Mouse (Mus musculus) MEL-GATA-1-ER (cell line): Measurements from ENCODE around the gene Otop3.

Source experiments
- DNase-seq: peaks from one replicate; pipeline ENCODE4 v3.0.0-alpha.2; 2012; ENCODE audit warnings: low read depth; ENCODE audit errors: extremely low read depth

Otop3 gene

DNA sequence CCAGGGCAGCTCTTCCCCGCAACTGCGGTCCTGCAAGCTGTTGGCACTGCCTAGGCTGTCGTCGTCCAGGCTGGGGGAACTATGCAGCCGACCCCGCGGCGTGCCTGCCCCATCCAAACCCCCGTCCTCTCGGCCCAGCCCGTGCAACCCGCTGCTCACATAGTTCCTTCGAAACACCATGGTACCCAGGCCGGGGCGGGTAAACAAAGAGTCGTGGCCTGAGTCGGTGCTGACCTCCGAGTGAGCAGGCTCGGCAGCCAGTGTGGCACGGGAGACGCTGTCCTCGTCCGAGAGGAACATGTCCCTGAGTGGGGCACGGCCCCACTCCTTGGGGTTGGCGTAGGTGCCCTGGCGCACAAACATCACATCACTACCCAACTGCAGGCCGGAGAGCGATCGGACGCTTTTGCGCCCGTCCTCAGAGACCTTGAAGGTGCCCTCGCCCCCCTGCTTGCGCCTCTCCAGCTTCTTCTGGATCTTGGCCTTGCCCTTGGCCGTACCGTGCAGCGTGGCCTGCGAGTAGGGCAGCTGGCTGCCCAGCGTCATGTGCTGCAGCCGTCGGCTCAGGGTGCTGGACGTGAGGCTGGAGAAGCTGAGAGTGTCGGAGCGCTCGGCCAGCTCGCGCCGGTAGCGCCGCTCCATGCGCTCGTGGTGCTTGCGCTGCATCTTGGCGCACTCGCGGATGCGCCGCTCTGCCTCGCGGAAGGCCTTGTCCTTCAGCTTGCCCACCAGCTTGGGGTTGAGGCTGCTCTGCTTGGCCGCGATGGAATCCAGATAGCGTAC is 16.1 kb upstream of the Otop3 start:
- DNase-seq = no peak

GRCm38 (mm10) chr11:115319704-115320383 is 14.7 kb upstream of the Otop3 start:
- DNase-seq = no peak

- no peak for DNase-seq
Measured at GRCm38 (mm10) chr11:115321906-115322693, 12.4 kb upstream of the Otop3 start, which contains the start of gene Ush1g. Ush1g (minus strand) TSS chr11:115322041.

GRCm38 (mm10) chr11:115323354-115323753 is 11.2 kb upstream of the Otop3 start:
- DNase-seq = no peak

DNA sequence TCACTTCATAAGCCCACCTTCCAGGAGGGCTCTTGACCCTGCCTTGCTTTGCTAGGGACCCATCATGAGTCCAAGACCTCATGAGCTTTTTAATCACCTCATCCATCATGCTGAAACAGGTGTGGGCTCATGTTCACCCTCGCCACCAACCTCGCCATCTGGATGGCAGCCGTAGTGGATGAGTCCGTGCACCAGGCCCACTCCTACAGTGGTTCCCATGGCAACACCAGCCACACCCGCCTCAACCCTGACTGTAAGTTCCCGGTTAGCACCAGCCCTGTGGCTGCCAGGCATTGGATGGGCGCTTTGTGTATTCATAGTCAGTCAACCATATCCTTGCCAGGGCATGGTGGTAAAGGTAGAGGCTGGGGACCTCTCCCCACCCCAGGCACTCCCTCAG is 7.8 kb upstream of the Otop3 start:
- DNase-seq = no peak

DNA sequence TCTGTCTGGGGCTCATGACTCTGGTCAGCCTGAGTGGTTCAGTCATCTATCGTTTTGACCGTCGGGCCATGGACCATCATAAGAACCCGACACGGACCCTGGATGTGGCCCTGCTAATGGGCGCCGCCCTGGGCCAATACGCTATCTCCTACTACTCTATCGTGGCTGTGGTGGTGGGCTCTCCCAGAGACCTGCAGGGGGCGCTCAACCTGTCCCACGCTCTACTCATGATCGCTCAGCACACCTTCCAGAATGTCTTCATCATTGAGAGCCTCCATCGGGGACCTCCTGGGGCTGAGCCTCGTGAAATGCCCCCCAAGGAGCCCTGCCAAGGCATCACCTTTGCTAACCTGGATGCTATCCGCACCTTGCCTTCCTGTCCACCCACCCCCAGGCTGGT is 5.2 kb upstream of the Otop3 start:
- DNase-seq = no peak

DNA sequence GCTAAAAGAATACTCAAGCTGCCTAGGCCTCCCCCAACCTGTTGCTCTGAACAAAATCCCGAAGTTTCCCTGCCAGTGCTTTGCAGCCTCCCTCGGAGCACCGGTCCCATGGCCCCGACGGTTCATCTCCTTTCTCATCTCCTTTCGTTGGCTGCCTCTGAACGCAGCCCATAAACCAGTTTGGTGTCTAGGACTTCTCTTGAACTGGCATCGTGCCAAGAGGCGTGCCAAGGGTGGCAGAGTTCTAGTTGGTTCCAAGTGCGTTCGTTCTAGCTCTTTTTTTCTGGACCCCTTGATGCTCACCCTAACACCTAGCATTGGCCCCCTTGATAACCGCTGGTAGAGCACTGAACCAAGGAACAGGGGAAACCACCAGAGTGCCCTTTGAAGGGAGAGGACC is 692 bp downstream of the Otop3 start:
- no peak for DNase-seq

DNA sequence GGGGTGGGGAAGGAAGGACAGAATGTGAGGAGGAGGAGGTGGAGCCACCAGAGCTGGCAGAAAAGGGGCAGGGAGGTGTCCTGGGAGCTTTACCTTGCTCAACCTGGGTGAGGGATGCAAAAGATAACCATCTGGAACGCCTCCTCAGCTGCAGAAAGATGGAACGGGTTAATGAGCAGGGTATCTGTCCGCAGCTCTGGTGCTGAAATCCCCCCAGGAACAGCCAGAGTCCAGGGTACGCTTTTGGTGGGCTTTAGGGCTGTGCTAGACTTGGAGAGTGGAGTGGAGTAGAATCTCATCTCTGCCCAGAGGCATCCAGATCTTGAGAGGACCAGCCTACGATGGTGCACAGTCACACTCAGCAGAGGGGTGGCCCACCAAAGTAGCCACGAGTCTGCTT is 1.6 kb downstream of the Otop3 start:
- no peak for DNase-seq

DNA sequence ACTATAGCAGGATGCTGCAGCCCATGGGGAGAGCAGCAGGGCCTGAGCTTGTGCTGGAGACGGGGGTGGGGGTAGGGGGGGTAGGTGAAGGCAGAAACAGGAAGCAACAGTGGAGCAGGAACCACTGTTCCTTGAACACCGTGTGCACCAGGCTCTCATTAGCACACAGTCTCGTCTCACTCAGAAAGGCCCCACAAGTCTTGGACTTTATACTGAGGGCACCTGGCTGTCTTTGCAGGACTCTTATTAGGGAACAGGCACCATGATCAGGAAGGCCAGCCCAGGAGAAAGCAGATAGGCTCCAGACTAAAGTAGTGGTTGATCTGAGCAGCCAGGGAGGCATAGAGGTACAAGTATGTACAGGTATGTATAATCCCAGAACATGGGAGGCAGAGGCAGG is 2.8 kb downstream of the Otop3 start:
- DNase-seq = no peak

DNA sequence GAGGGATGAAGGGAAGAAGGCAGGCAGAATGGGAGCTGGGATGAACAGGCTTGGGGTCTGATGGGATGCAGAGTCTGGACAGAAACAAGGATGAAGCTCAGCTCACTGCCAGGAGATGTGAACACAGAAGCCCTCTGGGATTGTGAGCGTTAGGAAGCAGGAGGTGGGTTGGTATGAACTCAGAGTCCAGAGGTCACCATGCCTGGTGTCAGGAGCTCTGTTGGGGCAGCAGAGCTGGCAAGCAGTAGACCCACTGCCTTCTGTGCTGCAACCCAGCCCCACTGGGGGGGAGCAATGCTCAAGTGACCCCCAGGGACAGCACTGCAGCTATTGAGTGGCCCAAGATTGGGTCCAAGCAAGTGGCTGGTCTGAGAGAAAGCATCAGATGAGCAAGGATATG is 3.3 kb downstream of the Otop3 start:
- DNase-seq = no peak

- DNase-seq = no peak
Measured at GRCm38 (mm10) chr11:115341246-115341645, 6.7 kb downstream of the Otop3 start.

DNA sequence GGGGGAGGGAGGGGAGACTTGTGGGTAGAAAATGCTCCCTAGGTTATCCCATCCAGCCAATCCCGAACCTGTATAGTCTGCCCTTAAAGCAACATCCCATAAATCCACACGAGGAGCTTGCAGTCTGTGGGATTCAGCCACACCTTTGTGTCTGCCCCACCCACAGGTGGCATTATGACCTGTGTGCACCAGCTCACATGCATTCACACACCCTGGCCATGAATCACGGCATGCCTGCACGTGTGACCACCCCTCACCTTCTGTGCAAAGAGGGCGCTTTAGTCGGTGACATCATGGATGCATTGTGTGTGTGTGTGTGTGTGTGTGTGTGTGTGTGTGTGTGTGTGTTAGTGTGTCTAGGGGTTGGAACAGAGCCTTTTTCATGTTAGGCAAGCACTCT is 7.3 kb downstream of the Otop3 start:
- no peak for DNase-seq

GRCm38 (mm10) chr11:115344967-115345366 is 10.4 kb downstream of the Otop3 start:
- DNase-seq = no peak

GRCm38 (mm10) chr11:115345515-115345914 is 11.0 kb downstream of the Otop3 start:
- DNase-seq = no peak

DNA sequence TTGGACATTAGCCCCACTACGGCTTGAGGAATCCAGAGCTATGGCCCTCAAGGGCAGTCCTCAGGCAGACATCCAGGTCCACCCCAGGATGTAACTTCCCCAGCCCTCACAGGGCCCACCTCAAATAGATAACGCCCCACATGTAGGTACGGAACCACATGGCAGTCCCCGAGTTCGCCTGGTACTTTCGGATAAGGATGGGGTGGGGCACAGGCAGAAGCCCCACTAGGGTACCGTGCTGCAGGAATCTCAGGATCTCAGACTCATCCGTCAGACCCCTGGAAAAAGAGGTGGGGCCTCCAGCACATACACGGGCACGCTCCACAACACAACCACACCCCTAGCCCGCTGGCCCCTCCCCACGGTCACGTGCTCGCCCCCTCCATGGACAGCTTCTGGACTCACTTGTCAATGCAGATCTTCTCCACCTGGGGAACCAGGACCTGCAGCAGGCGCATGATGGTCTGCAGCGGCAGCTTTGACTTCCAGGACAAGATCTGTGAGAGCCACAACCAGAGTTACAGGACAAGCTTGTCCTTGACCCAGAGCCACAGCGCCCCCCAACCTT is 14.2 kb downstream of the Otop3 start:
- DNase-seq = peak; percentile 47

DNA sequence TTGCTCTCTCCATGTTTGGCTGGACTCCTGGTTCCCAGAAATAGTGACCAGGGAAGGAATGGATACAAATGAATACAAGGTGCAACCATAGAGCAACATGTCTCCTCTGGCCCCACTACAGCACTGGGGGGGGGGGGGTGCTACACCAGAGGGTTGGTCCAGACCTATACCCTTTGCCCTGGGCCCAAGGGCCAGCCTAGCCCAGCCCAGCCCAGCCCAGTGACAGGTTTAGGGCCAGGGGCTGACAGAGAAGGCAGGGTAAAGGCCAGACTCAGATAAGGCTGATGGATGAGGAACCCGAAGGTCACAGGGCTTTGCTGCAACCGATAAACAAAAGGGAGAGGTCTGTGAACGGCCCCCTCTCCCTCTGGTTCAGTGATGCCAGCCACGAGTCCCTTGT is 15.4 kb downstream of the Otop3 start:
- no peak for DNase-seq

DNA sequence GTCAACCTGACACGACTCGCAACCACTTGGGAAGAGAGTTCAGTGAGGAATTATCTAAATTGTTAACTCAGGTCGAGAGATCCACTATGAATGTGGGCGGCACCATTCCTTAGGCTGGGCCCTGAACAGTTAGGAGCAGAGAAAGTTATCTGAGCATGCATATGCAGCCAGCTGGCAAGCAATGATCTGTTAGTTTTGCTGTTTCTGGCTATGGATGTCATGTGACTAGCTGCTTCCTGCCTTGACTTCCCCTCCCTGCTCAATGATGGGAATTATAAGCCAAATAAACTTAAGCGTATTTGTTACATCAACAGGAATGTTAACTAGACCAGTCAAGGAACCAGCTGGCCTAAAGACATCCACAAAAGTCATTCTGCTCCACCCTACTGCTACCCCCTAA is 18.8 kb downstream of the Otop3 start:
- no peak for DNase-seq

DNA sequence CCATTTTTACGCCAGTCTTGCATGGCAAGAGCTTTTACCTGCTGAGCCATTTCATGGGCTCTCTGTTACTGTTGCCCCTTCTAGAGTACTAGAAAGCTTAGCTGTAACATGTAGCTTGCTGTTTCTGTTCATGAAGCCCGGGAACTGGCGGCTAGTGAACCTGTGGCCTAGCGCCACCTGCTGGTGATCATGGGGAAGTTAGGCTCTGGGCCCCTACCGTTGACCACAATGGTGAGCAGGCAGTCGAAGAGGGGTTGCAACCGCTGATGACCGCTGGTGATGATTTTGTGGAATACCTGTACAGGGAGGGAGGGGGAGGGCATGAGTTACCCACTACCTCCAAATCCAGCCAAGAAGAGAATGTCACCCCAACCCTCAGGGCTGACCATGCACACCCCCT is 19.7 kb downstream of the Otop3 start:
- DNase-seq = peak; percentile 49

DNA sequence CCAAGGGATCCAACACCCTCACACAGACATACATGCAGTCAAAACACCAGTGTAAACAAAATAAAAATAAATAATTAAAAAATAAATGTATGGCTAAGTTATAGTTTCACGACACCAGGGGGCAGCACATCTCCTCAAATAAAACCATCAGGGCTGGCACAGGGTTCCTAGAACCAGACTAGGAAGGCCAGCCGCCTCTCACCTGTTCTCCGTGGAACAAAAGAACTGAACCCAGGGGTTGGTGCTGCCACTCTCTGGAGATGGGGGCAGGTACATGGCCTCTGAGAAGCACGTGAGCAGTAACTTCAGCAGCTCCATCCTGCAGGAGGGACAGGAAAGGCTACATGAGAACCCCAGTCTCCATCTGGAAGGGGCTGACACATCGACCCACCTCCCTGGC is 23.9 kb downstream of the Otop3 start:
- DNase-seq = no peak

- no peak for DNase-seq
Measured at GRCm38 (mm10) chr11:115359293-115359692, 24.8 kb downstream of the Otop3 start.

DNA sequence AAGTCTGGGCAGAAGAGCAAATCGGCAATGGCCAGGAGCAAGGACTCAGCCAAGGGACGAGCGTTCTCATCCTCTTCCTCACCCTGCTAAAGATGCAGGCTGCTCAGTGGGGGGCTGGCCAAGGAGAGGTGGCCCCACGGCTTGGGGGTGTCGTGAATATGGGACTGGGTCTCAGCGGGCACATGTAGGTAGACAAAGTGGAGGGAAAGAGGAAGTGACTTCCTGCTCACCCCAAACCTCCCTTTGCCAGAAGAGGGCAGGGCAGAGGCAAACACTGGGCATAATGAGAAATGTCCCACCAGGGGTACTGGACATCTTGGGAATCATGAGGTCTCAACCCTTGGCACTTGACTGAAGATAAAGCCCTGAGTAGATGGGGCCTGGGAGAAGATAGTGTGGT is 25.2 kb downstream of the Otop3 start:
- no peak for DNase-seq

- DNase-seq = no peak
Measured at GRCm38 (mm10) chr11:115364136-115364535, 29.6 kb downstream of the Otop3 start.
